Mouse (Mus musculus) bone marrow macrophage, adult 2 months (primary cell): ENCODE measurements around the gene Hsdl1.

Source experiments
- CTCF ChIP-seq: IDR thresholded peaks from 2 replicates; pipeline ENCODE4 v1.5.1; 2012; ENCODE audit warnings: low read depth, mild to moderate bottlenecking, low read length, moderate library complexity
- POLR2A ChIP-seq: IDR thresholded peaks from 2 replicates; pipeline ENCODE4 v1.6.1; 2012; ENCODE audit warnings: mild to moderate bottlenecking, low read depth, low read length, borderline replicate concordance

DNA sequence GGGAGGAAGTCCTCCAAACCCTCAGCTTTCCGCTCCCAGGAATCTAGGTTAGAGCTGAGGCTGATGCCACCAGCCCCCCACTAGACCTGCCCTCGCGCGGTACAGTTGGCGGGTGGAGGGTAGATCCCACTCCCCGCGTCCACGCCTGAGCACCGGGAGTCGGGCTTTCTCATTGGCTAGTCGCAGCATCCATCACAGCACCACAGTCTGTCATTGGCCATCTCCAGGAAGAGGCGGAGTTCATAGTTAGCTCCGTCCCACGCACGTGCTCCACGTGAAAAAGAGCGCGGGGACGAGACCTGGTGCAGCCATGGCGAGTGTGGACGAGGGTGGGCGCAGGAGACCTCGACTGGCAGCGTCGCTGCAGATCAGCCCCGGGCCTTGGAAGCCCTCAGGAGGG is 37.5 kb upstream of the Hsdl1 start, which contains the start of gene Adad2:
- TF ChIP-seq CTCF (no peak), POLR2A (no peak)
